Mouse (Mus musculus): Measurements from ENCODE around the gene Srd5a1. TPM values are rescaled to one million over a fixed set of nuclear protein-coding genes. Genes with fewer than 3 reads are reported as not detected.

Gene Srd5a1
- 27.9 and 30.8 TPM in 2 replicates for polyA plus RNA-seq (2015; fragmentation: Nextera tagmentation; extraction: Ambion mirVana)

- Histone ChIP-seq H3K27ac (replicated peaks) (peak within 1 kb of the TSS; percentile 84), H3K36me3 (peaks cover 28% of the 10 kb centered on the region), H3K4me2 (peak within 1 kb of the TSS; percentile 96), H3K4me3 (peak within 1 kb of the TSS; percentile 97), H3K27me3 (no peaks in the 10 kb centered on the region), H3K4me1 (replicated peaks) (peaks cover 18% of the 10 kb centered on the region), H3K9me3 (no peaks in the 10 kb centered on the region), H3K9ac (peak within 1 kb of the TSS; percentile 71)
- peak; percentile 99 for ATAC-seq (ENCODE audit: low FRiP score, low read depth)
- under 1% methylated on average over 69 of the region's 69 CpGs for WGBS
Observed at GRCm38 (mm10) chr13:69611398-69612174, at the start of gene Srd5a1. Gene Srd5a1 (minus strand): TSS chr13:69611442.

- H3K27me3 ChIP-seq, result no peaks in the 10 kb centered on the region
- no peak for ATAC-seq (ENCODE audit: low FRiP score, low read depth)
- no peaks in the 10 kb centered on the region for H3K9me3 ChIP-seq
- H3K27ac ChIP-seq (replicated peaks), result no peak overlapping the region
- 79% methylated on average over 3 of the region's 3 CpGs for WGBS
- H3K4me2 ChIP-seq, result no peak overlapping the region
- no peaks in the 10 kb centered on the region for H3K36me3 ChIP-seq
- no peaks in the 10 kb centered on the region for H3K4me1 ChIP-seq (replicated peaks)
- no peak overlapping the region for H3K9ac ChIP-seq
- H3K4me3 ChIP-seq, result no peak overlapping the region
Observed at GRCm38 (mm10) chr13:69654508-69654907, 43.3 kb upstream of the Srd5a1 start.

- WGBS, result 84% methylated on average over 9 of the region's 9 CpGs
- no peak overlapping the region for H3K4me2 ChIP-seq
- no peak overlapping the region for H3K27ac ChIP-seq (replicated peaks)
- H3K36me3 ChIP-seq, result no peaks in the 10 kb centered on the region
- H3K9ac ChIP-seq, result no peak overlapping the region
- no peaks in the 10 kb centered on the region for H3K27me3 ChIP-seq
- H3K9me3 ChIP-seq, result no peaks in the 10 kb centered on the region
- no peaks in the 10 kb centered on the region for H3K4me1 ChIP-seq (replicated peaks)
- H3K4me3 ChIP-seq, result no peak overlapping the region
- no peak for ATAC-seq (ENCODE audit: low FRiP score, low read depth)
Observed at GRCm38 (mm10) chr13:69646481-69646880, 35.2 kb upstream of the Srd5a1 start.

- Histone ChIP-seq H3K4me3 (no peak overlapping the region), H3K4me2 (no peak overlapping the region), H3K9ac (no peak overlapping the region), H3K27ac (replicated peaks) (no peak overlapping the region), H3K27me3 (no peaks in the 10 kb centered on the region), H3K4me1 (replicated peaks) (no peaks in the 10 kb centered on the region), H3K9me3 (no peaks in the 10 kb centered on the region), H3K36me3 (no peaks in the 10 kb centered on the region)
- 62% methylated on average over 13 of the region's 13 CpGs for WGBS
- no peak; the same call in 1 of the 2 replicates for ATAC-seq (ENCODE audit: low FRiP score, low read depth)
Observed at GRCm38 (mm10) chr13:69645694-69646423, 34.6 kb upstream of the Srd5a1 start.

GRCm38 (mm10) chr13:69644427-69645166, 33.4 kb upstream of the Srd5a1 start:
- no peak for ATAC-seq (ENCODE audit: low FRiP score, low read depth)
- no peak overlapping the region for H3K4me2 ChIP-seq
- H3K4me3 ChIP-seq, result no peak overlapping the region
- no peaks in the 10 kb centered on the region for H3K27me3 ChIP-seq
- H3K9ac ChIP-seq, result no peak overlapping the region
- H3K36me3 ChIP-seq, result peaks cover 9% of the 10 kb centered on the region
- no peaks in the 10 kb centered on the region for H3K9me3 ChIP-seq
- 85% methylated on average over 13 of the region's 13 CpGs for WGBS
- no peak overlapping the region for H3K27ac ChIP-seq (replicated peaks)
- no peaks in the 10 kb centered on the region for H3K4me1 ChIP-seq (replicated peaks)

GRCm38 (mm10) chr13:69643937-69644336, 32.7 kb upstream of the Srd5a1 start:
- H3K9me3 ChIP-seq, result no peaks in the 10 kb centered on the region
- no peak overlapping the region for H3K9ac ChIP-seq
- no peaks in the 10 kb centered on the region for H3K4me1 ChIP-seq (replicated peaks)
- no peak overlapping the region for H3K27ac ChIP-seq (replicated peaks)
- 89% methylated on average over 2 of the region's 2 CpGs for WGBS
- no peaks in the 10 kb centered on the region for H3K27me3 ChIP-seq
- no peak overlapping the region for H3K4me2 ChIP-seq
- H3K4me3 ChIP-seq, result no peak overlapping the region
- peaks cover 14% of the 10 kb centered on the region for H3K36me3 ChIP-seq
- ATAC-seq (ENCODE audit: low FRiP score, low read depth), result no peak

- H3K9ac ChIP-seq, result no peak overlapping the region
- no peak overlapping the region for H3K4me3 ChIP-seq
- H3K4me1 ChIP-seq (replicated peaks), result no peaks in the 10 kb centered on the region
- H3K9me3 ChIP-seq, result no peaks in the 10 kb centered on the region
- peaks cover 21% of the 10 kb centered on the region for H3K36me3 ChIP-seq
- peak; percentile 39; the same call in 1 of the 2 replicates for ATAC-seq (ENCODE audit: low FRiP score, low read depth)
- WGBS, result 86% methylated on average over 5 of the region's 5 CpGs
- no peak overlapping the region for H3K27ac ChIP-seq (replicated peaks)
- no peak overlapping the region for H3K4me2 ChIP-seq
- no peaks in the 10 kb centered on the region for H3K27me3 ChIP-seq
Observed at GRCm38 (mm10) chr13:69642656-69643216, 31.5 kb upstream of the Srd5a1 start.

GRCm38 (mm10) chr13:69641017-69641416, 29.8 kb upstream of the Srd5a1 start:
- Histone ChIP-seq H3K27me3 (no peaks in the 10 kb centered on the region), H3K4me2 (no peak overlapping the region), H3K4me3 (no peak overlapping the region), H3K9me3 (no peaks in the 10 kb centered on the region), H3K9ac (no peak overlapping the region), H3K36me3 (peaks cover 28% of the 10 kb centered on the region), H3K27ac (replicated peaks) (no peak overlapping the region), H3K4me1 (replicated peaks) (no peaks in the 10 kb centered on the region)
- WGBS, result 87% methylated on average over 3 of the region's 3 CpGs
- ATAC-seq (ENCODE audit: low FRiP score, low read depth), result no peak

GRCm38 (mm10) chr13:69640541-69640940, 29.3 kb upstream of the Srd5a1 start:
- WGBS, result 91% methylated on average over 4 of the region's 4 CpGs
- peaks cover 33% of the 10 kb centered on the region for H3K36me3 ChIP-seq
- no peak for ATAC-seq (ENCODE audit: low FRiP score, low read depth)

GRCm38 (mm10) chr13:69640126-69640525, 28.9 kb upstream of the Srd5a1 start:
- H3K4me2 ChIP-seq, result no peak overlapping the region
- H3K4me1 ChIP-seq (replicated peaks), result no peaks in the 10 kb centered on the region
- no peak overlapping the region for H3K9ac ChIP-seq
- no peak overlapping the region for H3K4me3 ChIP-seq
- peaks cover 37% of the 10 kb centered on the region for H3K36me3 ChIP-seq
- H3K27ac ChIP-seq (replicated peaks), result no peak overlapping the region
- no peaks in the 10 kb centered on the region for H3K27me3 ChIP-seq
- no peaks in the 10 kb centered on the region for H3K9me3 ChIP-seq
- WGBS, result 96% methylated on average over 4 of the region's 4 CpGs
- no peak for ATAC-seq (ENCODE audit: low FRiP score, low read depth)

More at GRCm38 (mm10) chr13:69640541-69640940, 29.3 kb upstream of the Srd5a1 start:
- Histone ChIP-seq H3K27ac (replicated peaks) (no peak overlapping the region), H3K27me3 (no peaks in the 10 kb centered on the region), H3K4me3 (no peak overlapping the region), H3K9me3 (no peaks in the 10 kb centered on the region), H3K4me2 (no peak overlapping the region), H3K9ac (no peak overlapping the region), H3K4me1 (replicated peaks) (no peaks in the 10 kb centered on the region)

- Histone ChIP-seq H3K9me3 (no peaks in the 10 kb centered on the region), H3K4me2 (no peak overlapping the region), H3K27me3 (no peaks in the 10 kb centered on the region), H3K36me3 (peaks cover 46% of the 10 kb centered on the region), H3K4me1 (replicated peaks) (no peaks in the 10 kb centered on the region), H3K9ac (no peak overlapping the region), H3K27ac (replicated peaks) (no peak overlapping the region), H3K4me3 (no peak overlapping the region)
- WGBS, result 95% methylated on average over 5 of the region's 5 CpGs
- ATAC-seq (ENCODE audit: low FRiP score, low read depth), result no peak
Observed at GRCm38 (mm10) chr13:69639251-69639650, 28.0 kb upstream of the Srd5a1 start.

Measured in hindbrain, embryonic 15.5 days (tissue).